Mouse (Mus musculus) urinary bladder, postnatal 10 days (tissue): Measurements from ENCODE around the gene Ces1a.

Experiments used
- DNase-seq: peaks from one replicate; pipeline ENCODE4 v3.0.0; 2022; ENCODE audit warnings: low spot score

Gene Ces1a

DNA sequence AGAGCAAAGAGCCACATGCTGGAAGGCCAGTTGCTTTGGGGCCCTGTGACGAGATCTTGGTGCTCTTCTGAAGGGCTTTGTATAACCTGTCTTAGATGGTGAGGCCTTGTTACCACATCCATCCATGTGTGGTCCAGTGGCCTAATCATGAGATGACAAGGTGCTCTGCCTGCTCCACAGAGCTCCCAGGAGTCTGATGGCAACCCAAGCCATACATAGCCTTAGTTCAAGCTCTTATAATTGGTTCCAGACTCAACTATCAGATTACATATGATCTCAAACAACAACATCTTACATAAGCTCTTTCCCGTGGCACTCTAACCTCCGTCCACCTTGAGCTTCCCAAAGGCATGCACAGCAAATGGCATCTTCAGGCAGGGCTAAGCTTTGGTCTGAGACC, at the start of gene Ces1a:
Gene Ces1a, minus strand, starts transcription at position 101 of the 400 bp plus-strand sequence.
- DNase-seq: no peak

DNA sequence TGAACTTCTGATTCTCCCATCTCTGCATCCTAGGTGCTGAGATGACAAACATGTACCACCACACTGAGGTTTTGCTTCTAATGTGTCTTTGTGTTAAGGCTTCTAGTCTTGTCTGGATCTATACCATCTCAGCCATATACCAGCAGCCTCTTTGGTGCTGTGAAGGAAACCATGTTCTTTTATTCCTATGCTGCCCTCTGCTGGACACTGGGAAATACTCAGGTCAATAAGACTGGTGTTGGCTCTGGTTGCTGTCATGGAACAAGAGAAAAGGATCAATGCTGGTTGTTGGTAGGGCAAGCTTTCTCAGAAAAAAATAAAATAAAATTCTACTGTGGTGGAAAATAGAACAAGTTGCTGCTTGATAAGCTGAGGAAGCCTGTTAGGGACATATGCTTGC, 47.4 kb upstream of the Ces1a start:
- no peak for DNase-seq

DNA sequence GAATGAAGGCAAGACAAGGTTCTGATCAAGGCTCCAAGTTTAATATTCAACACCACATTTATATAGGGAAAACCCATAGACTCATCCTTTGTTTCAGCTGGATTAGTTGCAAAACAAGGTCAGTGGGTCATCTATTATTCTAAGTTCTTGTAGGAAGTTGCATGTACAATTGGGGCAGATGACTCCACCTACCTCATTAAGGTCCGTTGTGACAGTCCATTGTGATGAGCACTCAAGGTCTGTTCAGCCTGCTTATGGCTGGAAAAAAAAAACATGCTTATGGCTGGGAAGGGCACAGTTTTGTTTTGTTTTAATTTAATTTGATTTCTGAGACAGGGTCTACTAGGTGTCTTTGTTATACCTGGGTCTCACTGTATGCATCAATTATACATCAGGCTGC, 43.3 kb upstream of the Ces1a start:
- no peak for DNase-seq

DNA sequence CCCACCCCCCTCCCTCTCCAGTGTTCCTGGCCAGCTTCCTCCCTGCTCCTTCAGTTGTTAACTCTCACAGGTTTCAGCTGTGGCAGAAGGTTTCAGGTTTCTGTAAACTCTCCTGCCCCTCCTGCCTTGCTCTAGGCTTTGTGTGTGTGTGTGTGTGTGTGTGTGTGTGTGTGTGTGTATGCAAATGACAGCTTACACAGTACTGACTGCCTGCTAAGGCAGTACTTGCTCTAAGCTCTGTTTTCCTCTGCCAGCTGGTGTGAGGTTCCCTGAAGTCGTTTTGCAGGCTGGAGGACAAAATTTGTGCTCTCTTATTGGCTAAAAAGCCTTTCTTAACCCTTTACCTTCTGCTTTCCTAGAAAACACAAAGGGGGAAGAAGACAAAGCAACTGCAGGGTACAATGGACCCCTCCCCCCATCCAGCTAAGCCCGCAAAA, 40.7 kb upstream of the Ces1a start:
- no peak for DNase-seq

DNA sequence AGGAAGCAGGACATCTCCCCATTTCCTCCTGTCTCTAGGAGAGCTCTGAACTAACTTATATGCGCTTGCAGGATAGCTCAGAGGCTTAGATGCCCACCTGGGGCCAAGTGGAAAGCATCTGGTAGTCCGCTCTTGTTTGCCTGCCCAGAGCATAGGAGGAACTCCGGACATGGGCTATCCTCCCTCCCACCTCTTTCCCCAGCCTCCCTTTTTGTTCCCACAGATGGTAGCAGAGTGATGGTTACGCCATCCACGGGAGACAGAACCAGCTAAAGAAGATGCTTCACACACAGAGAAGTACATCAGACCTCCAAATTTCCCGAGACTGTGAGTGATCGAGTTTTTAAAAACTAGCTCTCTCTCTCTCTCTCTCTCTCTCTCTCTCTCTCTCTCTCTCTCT, 40.2 kb upstream of the Ces1a start:
- DNase-seq: no peak

DNA sequence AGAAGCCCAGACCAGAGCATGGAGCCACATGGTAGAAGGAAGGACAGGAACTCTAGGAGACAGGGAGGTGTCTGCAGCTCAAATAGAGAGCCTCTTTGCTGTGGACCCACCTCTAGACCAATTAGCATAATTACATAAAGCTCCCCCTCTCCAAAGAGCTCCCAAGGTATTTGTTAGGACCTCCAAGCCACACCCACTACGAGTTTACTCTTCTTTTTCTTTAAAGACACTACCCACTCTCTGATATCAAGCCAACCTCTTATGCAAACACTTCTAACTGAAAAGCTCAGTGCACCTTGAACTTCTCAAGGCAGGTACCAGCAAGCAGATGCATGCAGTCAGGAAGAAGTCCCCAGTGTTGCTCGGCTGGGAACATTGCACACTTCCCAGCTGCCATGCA, 31.9 kb upstream of the Ces1a start, which contains the start of gene Ces1b:
Gene Ces1b, minus strand, starts transcription at position 131 of the 400 bp plus-strand sequence.
- DNase-seq: no peak

DNA sequence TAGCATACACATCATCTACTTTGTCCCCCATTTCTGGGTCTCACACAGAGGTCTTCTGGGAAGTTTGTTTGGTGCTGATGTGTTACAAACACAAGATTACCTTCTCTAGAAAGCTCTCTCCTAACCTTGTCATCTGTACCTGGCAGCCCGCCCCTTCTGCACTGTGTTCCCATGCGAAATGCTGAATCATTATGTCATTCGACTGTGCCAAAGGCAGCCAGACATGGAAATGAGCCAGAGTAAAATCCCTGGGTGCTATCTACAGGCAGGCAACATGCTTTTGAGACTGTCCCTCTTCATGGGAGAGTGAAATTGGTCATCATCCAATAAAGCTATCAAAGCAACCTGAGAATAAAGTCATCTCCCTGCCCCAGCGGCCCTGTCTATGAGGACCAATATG, 27.3 kb upstream of the Ces1a start:
- DNase-seq: no peak

DNA sequence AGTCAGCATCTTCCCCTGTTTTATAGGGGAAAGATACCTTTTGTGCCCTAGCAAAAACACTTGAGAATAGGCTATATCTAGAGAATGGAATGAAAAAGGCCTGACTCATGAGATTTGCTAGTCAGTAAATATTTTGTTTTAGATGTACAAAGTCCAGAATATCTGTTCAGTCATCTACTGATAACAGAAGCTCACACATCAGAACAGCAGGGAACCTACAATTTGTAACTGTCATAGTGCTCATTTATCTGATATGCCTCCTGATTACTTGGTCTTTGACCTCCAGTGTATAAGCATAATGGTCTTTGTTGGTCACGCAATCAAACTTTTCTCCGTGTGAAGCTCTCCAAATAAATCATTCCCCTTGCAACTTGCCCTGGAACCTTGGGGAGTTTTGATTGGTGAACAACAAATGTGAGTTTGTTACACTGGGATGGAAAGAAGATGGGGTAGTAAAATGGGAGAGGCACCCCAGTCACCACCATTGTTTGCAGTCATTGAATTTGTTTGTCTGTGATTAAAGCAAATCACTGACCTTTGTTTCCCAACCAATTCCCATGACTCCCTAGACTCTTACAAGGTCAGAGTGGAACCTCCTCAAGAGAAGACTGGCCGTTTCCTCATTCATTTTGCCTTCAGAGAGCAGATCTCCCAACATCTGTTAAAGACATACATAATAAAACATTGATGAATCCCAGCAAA, 15.6 kb upstream of the Ces1a start:
- no peak for DNase-seq

DNA sequence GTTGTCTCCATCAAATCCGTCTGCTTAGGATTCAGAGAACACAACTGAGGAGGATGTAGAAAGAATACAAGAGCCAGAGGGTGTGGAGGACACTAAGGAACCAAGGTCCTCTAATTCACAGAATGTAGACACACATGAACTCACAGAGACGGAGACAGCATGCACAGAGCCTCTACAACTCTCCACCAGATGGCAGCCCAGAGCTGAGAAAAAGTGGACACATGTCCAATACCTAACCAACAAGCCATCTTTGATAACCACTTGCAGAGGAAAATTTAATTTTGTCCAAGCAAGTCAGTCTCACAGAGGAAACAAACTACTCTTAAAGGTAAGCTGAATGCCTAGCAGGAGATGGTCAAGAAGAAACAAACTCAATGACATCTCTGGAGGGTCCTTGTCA, 11.2 kb upstream of the Ces1a start:
- DNase-seq: peak; percentile 18

DNA sequence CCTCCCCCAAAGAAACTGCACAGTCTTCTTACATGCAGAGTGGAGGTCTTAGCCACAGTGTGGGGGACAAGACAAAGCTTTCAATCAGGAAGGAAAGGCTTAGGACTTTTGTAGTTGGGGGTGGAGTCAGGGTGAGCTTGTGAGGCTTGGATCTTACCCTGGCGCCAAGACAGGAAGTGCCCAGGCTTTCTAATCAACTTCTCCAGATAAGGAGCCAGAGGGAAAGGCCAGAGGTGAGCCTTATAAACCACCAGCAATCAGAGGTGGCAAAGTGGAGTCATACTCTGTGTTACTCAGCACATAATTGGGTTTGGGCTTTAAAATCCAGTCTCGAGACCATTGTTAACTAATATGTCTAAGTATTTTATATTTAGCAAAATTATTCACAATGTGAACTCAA, 7.2 kb upstream of the Ces1a start:
- no peak for DNase-seq

DNA sequence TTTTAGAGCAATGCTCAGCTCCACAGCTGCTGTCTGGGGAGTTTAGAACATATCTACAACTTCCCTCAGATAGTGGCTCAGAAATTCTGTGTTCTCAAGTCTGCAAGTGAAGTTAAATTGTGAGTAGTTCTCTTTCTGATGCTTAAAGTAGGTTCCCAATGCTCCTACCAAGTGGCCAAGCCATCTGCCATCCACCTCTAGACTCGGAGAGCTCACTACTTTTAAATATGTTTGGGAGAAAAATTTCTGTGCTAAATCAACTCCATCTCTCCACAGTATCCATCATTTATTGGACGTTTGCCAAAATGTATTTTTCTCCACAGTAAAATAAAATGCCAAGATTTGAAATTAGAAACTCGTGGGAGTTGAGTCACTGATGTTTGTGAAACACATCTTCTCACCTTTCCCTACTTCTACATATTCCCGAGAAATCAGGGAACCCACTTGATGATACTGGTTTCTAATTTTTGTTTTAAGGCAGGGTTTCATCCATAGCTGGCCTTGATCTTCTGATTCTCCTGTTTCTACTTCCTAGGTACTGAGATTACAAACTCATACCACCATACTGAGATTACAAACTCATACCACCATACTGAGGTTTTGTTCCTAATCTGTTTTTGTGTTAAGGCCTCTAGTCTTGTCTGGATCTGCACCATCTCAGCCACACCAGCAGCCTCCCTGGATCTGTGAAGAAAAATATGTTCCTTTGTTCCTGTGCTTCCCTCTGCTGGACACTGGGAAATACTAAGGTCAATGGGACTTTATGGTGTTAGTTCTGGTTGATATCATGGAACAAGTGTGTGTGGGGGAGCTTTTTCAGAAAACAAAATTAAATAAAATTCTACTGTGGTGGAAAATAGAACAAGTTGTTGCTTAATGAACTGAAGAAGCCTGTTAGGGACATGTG, 771 bp upstream of the Ces1a start:
- no peak for DNase-seq

DNA sequence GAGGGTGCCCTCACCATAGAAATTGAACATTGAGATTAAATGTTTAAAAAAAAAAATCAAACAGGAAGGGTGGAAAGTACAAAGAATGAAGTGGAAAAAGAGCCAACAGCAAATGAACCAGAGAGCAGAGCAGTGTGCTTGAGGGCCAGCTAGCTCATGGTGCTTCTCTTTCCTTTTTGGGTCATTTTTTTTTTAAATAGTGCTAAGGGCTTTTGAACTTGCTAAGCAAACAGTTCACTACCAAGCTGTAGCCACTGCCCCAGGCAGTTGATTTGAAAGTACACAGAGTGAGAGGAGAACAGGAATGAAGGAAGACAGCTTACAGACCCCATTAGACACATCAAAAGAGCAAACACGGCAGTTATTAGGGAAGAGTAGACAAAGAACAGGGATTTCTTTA, 4.9 kb downstream of the Ces1a start:
- no peak for DNase-seq

DNA sequence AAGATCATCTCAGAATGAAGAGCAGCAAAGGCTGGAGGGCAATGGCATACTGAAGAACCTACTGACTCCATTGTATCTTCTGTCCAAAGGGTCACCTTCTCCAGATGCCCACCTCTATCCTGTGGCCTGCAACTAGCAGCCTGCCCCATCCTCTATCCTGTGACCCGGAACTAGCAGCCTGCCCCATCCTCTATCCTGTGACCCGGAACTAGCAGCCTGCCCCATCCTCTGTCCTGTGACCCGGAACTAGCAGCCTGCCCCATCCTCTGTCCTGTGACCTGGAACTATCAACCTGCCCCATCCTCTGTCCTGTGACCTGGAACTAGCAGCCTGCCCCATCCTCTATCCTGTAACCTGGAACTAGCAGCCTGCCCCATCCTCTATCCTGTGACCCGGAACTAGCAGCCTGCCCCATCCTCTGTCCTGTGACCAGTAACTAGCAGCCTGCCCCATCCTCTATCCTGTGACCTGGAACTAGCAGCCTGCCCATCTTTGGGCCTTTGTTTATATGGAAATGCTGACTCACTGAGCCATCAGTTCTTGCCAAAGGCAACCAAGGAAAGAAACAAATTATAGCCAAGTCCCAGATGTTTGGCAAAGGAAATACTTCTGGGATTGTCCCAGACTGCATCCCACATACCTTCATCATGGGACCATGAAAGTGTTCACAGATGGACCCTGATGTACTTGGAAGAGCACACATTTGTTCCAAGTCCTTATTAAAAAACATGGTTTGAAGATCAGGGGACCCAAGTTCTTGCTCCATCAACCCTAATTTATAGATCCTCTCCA, 7.0 kb downstream of the Ces1a start:
- no peak for DNase-seq

DNA sequence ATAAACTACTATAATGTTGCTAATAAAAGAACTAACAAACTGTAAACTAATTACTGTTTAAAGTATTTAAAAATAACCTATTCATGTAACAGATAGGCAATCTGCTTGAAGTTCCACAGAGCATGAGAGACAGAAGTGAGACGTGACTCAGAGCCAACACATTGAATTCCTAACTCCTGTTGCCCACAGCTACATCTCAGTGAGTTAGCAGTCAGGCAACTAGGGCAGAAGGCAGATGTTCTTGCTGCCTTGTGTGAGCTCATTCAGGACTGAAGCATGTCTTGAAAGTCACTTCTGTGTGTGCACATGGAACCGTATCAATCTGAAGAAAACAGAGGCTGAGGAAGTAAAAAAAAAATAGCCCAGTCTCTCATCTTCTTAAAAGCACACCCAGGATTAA, 7.7 kb downstream of the Ces1a start:
- DNase-seq: no peak

DNA sequence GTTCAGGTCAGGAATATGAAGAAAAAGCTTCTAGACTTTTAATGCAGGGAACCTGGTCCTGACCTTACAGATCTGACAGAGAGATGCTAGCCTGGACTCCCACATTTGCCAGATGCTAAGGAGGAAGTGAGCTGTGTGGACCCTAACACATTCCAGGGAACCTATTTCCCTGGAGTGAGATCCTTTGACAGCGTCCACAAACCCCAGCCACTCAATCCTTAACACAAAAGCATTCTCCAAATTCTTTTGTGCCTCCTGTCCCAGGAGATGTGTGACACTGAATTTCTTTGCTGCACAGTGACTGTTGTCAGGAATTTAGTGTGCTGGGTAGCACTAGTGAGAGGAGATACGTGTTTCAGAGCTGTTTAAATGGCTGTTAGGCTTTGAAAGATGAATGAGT, 9.2 kb downstream of the Ces1a start:
- DNase-seq: no peak

DNA sequence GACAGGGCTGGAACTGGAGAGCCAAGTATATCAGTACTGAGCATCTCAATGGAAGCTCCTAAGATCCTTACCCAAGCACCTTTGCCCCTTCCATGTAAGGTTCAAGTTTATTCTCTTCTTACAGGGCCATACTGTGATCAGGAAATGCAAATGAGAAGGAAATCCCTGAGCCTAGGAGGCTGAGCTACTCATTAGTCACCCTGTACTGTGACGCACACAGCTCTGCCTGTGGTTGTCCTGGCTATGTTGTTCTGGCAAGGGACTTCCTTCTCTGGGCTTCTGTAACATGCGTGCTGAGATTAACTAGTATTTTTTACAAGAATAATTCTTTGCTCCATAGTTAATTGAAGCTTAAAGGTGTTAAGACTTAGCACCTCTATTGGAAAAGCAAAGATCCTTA, 17.3 kb downstream of the Ces1a start:
- no peak for DNase-seq

DNA sequence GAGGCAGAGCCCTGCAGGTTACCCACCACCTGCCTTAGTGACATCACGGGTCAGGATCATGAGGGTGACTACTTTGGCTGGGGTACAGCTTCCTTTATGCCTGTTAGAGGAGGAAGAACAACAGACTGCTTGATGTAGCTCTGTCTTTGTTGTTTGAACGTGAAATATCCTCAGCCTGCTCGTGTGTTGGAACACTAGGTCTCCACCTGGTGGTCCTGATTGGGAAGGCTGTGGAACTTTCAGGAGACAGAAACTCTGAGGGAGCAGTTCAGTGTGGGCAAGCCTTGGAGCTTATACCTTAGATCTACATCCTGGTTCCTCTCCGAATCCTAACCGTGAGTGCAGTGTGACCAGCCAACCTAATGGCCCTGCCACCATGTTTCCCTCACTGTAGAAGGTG, 26.3 kb downstream of the Ces1a start:
- no peak for DNase-seq

DNA sequence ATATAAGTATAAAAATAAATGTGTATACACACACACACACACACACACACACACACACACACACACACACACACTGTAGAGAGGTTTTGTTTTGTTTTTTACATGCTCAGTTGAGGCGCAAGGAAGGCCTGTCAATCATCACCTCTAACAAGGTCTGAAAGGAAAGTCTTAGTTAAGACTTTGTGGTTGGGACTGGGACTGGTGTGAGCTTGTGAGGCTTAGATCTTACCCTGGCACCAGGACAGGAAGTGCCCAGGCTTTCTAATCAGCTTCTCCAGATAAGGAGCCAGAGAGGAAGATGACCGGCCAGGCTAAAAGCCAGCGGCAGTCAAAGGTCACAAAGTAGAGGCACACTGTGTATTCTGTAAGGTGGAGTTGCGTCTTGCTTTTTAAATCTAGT, 33.7 kb downstream of the Ces1a start:
- DNase-seq: no peak

DNA sequence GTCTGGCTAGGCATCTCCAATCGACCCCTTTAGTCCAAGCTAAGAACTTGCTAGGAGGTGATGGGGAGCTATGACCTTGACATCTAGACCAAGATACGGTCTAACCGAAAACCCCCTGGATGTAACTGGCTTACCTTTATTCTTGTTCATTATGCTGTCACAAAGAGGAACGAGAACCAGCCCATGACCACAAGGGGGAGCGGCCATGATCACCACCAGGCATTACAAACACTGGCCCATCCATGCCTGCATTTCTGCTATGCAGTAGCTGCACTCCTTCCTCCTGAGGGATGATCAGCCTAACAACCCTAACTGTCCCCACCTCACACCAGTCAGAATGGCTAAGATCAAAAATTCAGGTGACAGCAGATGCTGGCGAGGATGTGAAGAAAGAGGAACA, 35.8 kb downstream of the Ces1a start:
- no peak for DNase-seq

DNA sequence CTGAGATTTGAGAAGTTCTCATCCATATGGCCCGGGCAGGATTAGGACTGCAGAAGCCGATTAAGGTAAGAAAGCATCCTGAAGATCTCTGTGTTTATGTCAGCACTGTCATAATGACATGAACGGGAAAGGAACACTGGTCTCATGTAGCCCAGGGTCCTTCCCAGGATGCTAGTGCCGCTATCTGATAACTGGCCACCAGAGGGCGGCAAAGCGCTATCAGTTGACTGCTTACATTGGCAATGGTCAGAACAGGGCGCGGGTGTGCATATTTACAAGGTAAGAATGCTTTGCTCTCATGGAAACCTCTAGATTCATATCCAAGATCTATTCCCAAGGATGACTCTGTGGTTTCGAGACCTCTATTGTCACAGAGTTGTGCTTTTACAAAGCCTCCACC, 36.6 kb downstream of the Ces1a start:
- DNase-seq: peak; percentile 35

DNA sequence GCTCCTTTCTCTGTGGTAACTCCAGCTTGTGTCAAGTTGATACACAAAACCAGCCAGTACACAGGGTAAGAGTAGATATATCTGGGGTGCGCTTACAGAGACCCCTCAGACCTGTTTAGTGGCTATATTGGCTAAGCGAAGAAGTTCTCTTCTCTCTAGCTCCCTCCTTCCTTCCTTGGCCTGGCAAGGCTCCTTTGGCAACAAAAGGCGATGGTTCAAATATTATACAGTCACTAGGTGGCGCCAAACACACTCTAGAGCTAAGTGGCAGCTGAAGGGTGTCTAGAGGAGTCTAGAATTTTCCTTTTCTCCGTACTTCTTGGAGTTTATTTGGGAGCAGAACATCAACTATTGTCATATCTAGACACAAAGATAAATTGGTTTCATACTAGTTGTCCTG, 37.7 kb downstream of the Ces1a start:
- no peak for DNase-seq

DNA sequence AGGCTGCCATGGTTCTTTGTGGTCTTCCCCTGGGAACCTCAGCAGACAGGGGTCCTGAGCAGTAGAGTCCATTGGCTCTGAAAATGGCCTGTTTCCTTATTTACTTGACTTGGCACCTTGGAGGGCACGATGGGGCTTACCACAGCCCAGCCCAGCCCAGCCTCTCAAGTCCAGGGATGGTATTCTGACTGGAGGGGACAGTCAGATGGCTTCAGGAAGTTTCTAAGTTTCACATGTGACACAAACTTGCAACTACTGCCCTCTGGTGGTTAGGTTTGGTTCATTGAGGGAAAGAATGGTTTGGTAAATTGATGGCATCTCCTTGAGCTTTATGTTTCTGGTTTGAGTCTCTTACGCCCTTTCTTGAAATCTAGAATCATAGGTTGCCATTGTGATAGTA, 49.4 kb downstream of the Ces1a start:
- no peak for DNase-seq

DNA sequence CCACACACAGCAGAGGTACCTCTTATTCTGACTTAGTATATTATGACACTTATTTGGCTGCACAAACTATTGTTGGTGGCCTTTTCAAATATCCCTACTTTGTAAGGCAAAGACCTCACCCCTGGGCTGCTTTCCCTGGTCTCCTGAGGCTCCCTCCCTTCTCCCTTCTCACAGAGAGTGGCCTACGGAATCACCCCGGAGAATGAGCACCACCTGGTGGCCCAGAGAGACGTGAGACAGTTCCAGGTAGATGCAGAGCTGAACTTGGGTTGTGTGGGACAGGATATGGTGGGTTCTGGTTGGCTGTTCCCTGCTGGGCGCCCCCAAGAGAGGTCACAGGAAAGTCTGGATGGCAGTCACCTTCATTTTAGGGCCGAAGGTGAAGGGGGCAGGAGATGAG, 51.2 kb downstream of the Ces1a start:
- DNase-seq: no peak
